Mouse (Mus musculus) lung, postnatal 0 days (tissue): ENCODE results near the gene Rint1.

ENCODE experiments used
- CTCF ChIP-seq: IDR thresholded peaks from 2 replicates; pipeline ENCODE4 v1.5.1; 2016; ENCODE audit warnings: antibody characterized with exemption, mild to moderate bottlenecking
- EP300 ChIP-seq: IDR thresholded peaks from 2 replicates; pipeline ENCODE4 v1.6.1; 2016; ENCODE audit warnings: antibody characterized with exemption, mild to moderate bottlenecking, control low read depth

GRCm38 (mm10) chr5:23830897-23831752, 43.6 kb downstream of the Rint1 start:
- no peak for TF ChIP-seq CTCF
- no peak for TF ChIP-seq EP300
